Mouse (Mus musculus) liver, embryonic 11.5 days (tissue): ENCODE data around the gene Shf. TPM values are rescaled to one million over a fixed set of nuclear protein-coding genes. Genes with fewer than 3 reads are reported as not detected.
A peak's percentile ranks its signal among the peaks of the same experiment; 100 is the strongest.

ENCODE experiments used
- ATAC-seq: fragments of 200-750 bp; cut with Nextera tagmentation; replicated peaks from 2 replicates; pipeline ENCODE4 v1.8.0; 2017; ENCODE audit warnings: moderate number of reproducible peaks, mild to moderate bottlenecking, moderate TSS enrichment, moderate library complexity; ENCODE audit not compliant: low FRiP score
- DNase-seq: peaks from one replicate; pipeline ENCODE4 v3.0.0-alpha.2; 2017; ENCODE audit warnings: low spot score
- H3K27ac ChIP-seq: fragments of 300-500 bp; sonication (generic); 2 replicates; pipeline ENCODE4 v1.5.1; 2014; ENCODE audit warnings: mild to moderate bottlenecking, low read depth, low read length, control low read depth
- H3K27me3 ChIP-seq: fragments of 300-500 bp; sonication (generic); replicated peaks from 2 replicates; pipeline ENCODE4 v1.6.1; 2014; ENCODE audit warnings: low read length, mixed read lengths; ENCODE audit not compliant: control insufficient read depth, insufficient read depth
- H3K36me3 ChIP-seq: fragments of 300-500 bp; sonication (generic); 2 replicates; pipeline ENCODE4 v1.6.1; 2014; ENCODE audit warnings: mild to moderate bottlenecking, low read length, moderate library complexity, mixed read lengths; ENCODE audit not compliant: control insufficient read depth, insufficient read depth
- H3K4me1 ChIP-seq: fragments of 300-500 bp; sonication (generic); replicated peaks from 2 replicates; pipeline ENCODE4 v1.6.1; 2014; ENCODE audit warnings: low read length, mixed read lengths; ENCODE audit not compliant: control insufficient read depth, insufficient read depth
- H3K4me2 ChIP-seq: fragments of 300-500 bp; sonication (generic); 2 replicates; pipeline ENCODE4 v1.6.1; 2014; ENCODE audit warnings: mild to moderate bottlenecking, control low read depth, moderate library complexity
- H3K4me3 ChIP-seq: fragments of 300-500 bp; sonication (generic); 2 replicates; pipeline ENCODE4 v1.5.1; 2014; ENCODE audit warnings: low read depth, low read length, control low read depth
- H3K9ac ChIP-seq: fragments of 300-500 bp; sonication (generic); 2 replicates; pipeline ENCODE4 v1.6.1; 2014; ENCODE audit warnings: low read depth, low read length, control low read depth
- H3K9me3 ChIP-seq: fragments of 300-500 bp; sonication (generic); 2 replicates; pipeline ENCODE4 v1.6.1; 2016; ENCODE audit warnings: low read length, inconsistent platforms, mixed read lengths; ENCODE audit not compliant: control insufficient read depth
- WGBS: fragments of 180-500 bp; shearing (Covaris S2); extraction: QIAGEN DNeasy Blood & Tissue Kit; methylation state at CpG from one replicate; pipeline ENCODE4 v1.1.7; 2014; 5-methylcytosine and 5-hydroxymethylcytosine counted together
- polyA plus RNA-seq: library from polyadenylated mRNA; unstranded; fragments of >200 nt; fragmentation: Nextera tagmentation; extraction: Ambion mirVana; gene quantifications from 2 replicates; pipeline ENCODE4 v1.2.1, GENCODE M21; 2014

Gene Shf
- polyA plus RNA-seq, 1 experiment from 2014 or later: 2.5 TPM

- H3K4me3 ChIP-seq: no peak overlapping the region
- no peaks in the 10 kb centered on the region for H3K9me3 ChIP-seq
- WGBS: 79% methylated on average over 16 of the region's 16 CpGs
- H3K4me1 ChIP-seq: peaks cover 2% of the 10 kb centered on the region; the same call in 1 of the 2 replicates
- DNase-seq: no peak
- H3K36me3 ChIP-seq: no peaks in the 10 kb centered on the region
- H3K27me3 ChIP-seq: peaks cover 72% of the 10 kb centered on the region
- H3K9ac ChIP-seq: no peak overlapping the region
- H3K27ac ChIP-seq: no peak overlapping the region
- H3K4me2 ChIP-seq: no peak overlapping the region
- ATAC-seq: no peak
Measured at GRCm38 (mm10) chr2:122305097-122305892, 63.7 kb downstream of the Shf start.

GRCm38 (mm10) chr2:122304544-122304943, 64.4 kb downstream of the Shf start:
- Histone ChIP-seq H3K36me3 (no peaks in the 10 kb centered on the region), H3K4me3 (no peak overlapping the region), H3K27ac (no peak overlapping the region), H3K9ac (no peak overlapping the region), H3K9me3 (no peaks in the 10 kb centered on the region), H3K4me2 (no peak overlapping the region), H3K27me3 (peaks cover 79% of the 10 kb centered on the region), H3K4me1 (peaks cover 2% of the 10 kb centered on the region; the same call in 1 of the 2 replicates)
- no peak for ATAC-seq
- DNase-seq: no peak
- 84% methylated on average over 6 of the region's 6 CpGs for WGBS

- Histone ChIP-seq H3K27me3 (peaks cover 88% of the 10 kb centered on the region), H3K9me3 (no peaks in the 10 kb centered on the region), H3K4me2 (no peak overlapping the region), H3K27ac (no peak overlapping the region), H3K4me3 (no peak overlapping the region), H3K36me3 (no peaks in the 10 kb centered on the region), H3K9ac (no peak overlapping the region), H3K4me1 (peaks cover 2% of the 10 kb centered on the region; the same call in 1 of the 2 replicates)
- DNase-seq (peak; percentile 56), ATAC-seq (peak; percentile 62; the same call in 1 of the 2 replicates)
- WGBS: 9% methylated on average over 9 of the region's 9 CpGs
Measured at GRCm38 (mm10) chr2:122302574-122303241, 66.3 kb downstream of the Shf start.

- no peak overlapping the region for H3K9ac ChIP-seq
- 15% methylated on average over 23 of the region's 23 CpGs for WGBS
- H3K4me1 ChIP-seq: peaks cover 2% of the 10 kb centered on the region; the same call in 1 of the 2 replicates
- no peaks in the 10 kb centered on the region for H3K36me3 ChIP-seq
- H3K9me3 ChIP-seq: no peaks in the 10 kb centered on the region
- peaks cover 88% of the 10 kb centered on the region for H3K27me3 ChIP-seq
- peak overlapping the region; percentile 63 for H3K4me2 ChIP-seq
- no peak overlapping the region for H3K27ac ChIP-seq
- ATAC-seq (no peak; the same call in 1 of the 2 replicates), DNase-seq (no peak)
- H3K4me3 ChIP-seq: peak overlapping the region; percentile 40; the same call in 1 of the 2 replicates
Measured at GRCm38 (mm10) chr2:122301921-122302573, 66.9 kb downstream of the Shf start.

- ATAC-seq: no peak; the same call in 1 of the 2 replicates
- Histone ChIP-seq H3K4me2 (peak overlapping the region; percentile 63), H3K4me1 (peaks cover 2% of the 10 kb centered on the region; the same call in 1 of the 2 replicates), H3K27me3 (peaks cover 88% of the 10 kb centered on the region), H3K36me3 (no peaks in the 10 kb centered on the region), H3K9me3 (no peaks in the 10 kb centered on the region), H3K9ac (no peak overlapping the region), H3K4me3 (peak overlapping the region; percentile 40), H3K27ac (no peak overlapping the region)
- WGBS: 2% methylated on average over 48 of the region's 48 CpGs
- peak; percentile 55 for DNase-seq
Measured at GRCm38 (mm10) chr2:122301081-122301920, 67.7 kb downstream of the Shf start.

- ATAC-seq: no peak
- no peak overlapping the region for H3K4me3 ChIP-seq
Measured at GRCm38 (mm10) chr2:122300656-122301020, 68.3 kb downstream of the Shf start.

GRCm38 (mm10) chr2:122299911-122300655, 68.9 kb downstream of the Shf start:
- no peak overlapping the region for H3K4me2 ChIP-seq
- ATAC-seq: no peak
- H3K36me3 ChIP-seq: no peaks in the 10 kb centered on the region
- 11% methylated on average over 14 of the region's 14 CpGs for WGBS
- H3K9ac ChIP-seq: no peak overlapping the region
- DNase-seq: no peak
- no peaks in the 10 kb centered on the region for H3K9me3 ChIP-seq
- peaks cover 89% of the 10 kb centered on the region for H3K27me3 ChIP-seq
- H3K4me3 ChIP-seq: no peak overlapping the region
- no peak overlapping the region for H3K27ac ChIP-seq
- H3K4me1 ChIP-seq: peaks cover 2% of the 10 kb centered on the region; the same call in 1 of the 2 replicates

More at GRCm38 (mm10) chr2:122300656-122301020, 68.3 kb downstream of the Shf start:
- no peak overlapping the region for H3K4me2 ChIP-seq
- H3K9ac ChIP-seq: no peak overlapping the region
- H3K27me3 ChIP-seq: peaks cover 88% of the 10 kb centered on the region
- 5% methylated on average over 14 of the region's 14 CpGs for WGBS
- H3K9me3 ChIP-seq: no peaks in the 10 kb centered on the region
- peaks cover 2% of the 10 kb centered on the region; the same call in 1 of the 2 replicates for H3K4me1 ChIP-seq
- no peak overlapping the region for H3K27ac ChIP-seq
- no peaks in the 10 kb centered on the region for H3K36me3 ChIP-seq
- DNase-seq: no peak
